Mouse (Mus musculus) layer of hippocampus, postnatal 10 days (tissue): ENCODE data around the gene Cym. TPM values are rescaled to one million over a fixed set of nuclear protein-coding genes. Genes with fewer than 3 reads are reported as not detected.

Experiments used
- DNase-seq, 2 experiments: peaks; one replicate each; pipeline ENCODE4 v3.0.0; 2021; ENCODE audit warnings: low spot score in 2 of 2
- total RNA-seq, 2 experiments: library from RNA; stranded (reverse); gene quantifications; 2 replicates each; pipeline ENCODE4 v1.2.3; 2021

Gene Cym
- total RNA-seq, 2 experiments from 2014 or later, result not detected

GRCm38 (mm10) chr3:107225820-107226219, 4.3 kb upstream of the Cym start:
- DNase-seq, result no peak

DNA sequence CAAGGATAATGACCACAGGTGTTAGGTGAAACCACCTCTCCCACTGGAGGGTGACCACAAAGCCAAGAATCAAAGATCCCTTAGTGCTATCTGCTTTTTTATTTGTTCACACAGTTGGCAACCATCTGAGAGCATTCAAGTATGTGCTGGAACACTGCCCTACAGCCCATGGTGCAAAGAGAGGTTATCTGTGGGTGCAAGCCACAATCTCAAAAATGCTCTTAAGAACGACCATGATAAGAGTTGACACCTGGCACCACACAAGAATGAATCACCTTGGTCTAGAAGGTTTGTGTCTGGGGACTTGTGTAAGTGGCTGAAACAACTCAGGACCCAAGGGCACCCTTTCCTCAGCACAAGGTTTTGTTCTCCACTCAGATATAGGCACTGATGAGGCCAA, 1.7 kb upstream of the Cym start:
- DNase-seq, result no peak

DNA sequence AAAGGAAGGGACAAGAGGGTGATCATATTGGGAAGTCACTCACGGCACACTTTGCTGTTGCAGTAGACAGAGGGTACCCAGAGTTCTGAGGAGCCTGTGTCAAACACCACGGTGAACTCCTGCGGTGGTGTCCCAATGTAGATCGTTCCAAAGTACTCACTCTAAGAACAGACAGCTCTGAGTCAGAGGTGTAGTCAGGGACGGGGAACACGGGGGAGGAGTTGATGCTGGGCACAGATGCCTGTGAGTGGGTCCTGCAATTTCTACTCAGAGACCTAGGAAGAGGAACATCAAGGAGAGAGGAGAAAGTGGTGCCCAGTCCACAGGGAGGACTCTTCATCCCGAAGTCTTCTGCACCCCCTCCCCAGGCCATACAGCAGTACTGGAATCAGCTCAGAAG, 3.0 kb downstream of the Cym start:
- DNase-seq, result no peak

DNA sequence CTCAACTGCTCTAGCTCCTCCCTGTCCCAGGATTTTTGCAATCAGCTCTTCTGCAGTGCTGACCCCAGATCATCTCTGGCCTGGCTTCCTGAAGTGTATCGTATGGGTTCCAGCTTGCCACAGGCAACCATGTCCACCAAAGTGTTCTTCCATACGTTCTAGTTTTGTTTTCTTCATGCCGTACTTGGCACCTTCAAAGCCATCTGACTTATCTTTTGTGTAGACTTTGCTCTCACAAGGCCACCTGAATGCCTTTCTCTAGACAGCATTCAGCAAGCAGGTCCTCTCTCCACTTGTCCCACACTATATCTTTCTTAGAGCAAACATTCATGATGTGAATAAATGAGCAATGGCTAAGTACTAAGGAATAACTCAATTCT, 4.4 kb downstream of the Cym start:
- DNase-seq, result no peak

DNA sequence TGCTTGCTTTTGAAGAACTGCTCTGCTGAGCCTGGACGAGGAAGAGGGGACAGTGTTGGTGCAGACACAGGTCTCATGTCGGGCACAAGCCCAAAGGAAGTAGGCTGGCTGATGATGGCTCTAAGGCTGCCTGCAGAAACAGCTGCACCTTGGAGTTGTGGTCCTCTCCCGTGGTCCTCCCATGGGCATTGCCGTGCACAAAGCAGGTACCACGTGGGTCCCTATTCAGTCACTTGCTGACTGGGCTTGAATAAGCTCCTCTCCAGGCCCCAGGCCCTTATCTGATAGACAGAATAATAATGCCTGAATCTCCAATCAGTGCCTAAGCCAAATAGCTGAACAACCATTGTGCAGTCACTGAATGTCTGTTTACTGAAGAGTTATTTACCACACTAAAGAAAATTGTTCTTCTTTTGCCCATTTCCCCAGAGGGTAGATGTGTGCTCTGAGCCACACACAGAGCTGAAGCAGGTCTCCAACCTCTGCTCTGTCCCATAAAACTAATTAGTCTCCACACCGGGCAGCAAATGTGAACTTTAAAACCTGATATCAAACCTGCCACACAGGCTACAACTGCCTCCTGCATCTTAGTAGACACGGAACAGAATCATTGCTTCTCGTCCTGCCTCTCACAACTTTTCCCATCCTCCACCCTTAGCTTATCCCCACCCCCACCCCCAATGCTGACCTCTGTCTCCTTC, 5.0 kb downstream of the Cym start:
- DNase-seq, result no peak

DNA sequence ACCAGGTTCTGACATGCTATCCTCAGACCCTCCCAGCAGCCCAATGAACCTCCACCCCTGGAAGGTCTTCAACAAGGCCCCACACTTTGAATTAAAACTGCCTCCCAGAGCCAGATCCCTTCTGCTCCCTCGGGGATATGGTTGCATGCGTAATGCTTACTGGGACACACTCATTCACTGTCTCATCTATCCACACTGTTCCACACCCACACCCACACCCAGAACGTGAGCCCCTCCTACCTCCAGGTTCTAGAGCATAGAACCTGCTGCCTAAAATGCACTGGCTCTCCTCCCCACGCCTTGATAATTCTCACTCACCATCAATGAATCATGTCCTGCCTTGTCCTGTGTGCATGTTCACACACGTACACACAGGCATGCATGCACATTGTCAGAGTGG, 6.9 kb downstream of the Cym start:
- DNase-seq, result no peak

DNA sequence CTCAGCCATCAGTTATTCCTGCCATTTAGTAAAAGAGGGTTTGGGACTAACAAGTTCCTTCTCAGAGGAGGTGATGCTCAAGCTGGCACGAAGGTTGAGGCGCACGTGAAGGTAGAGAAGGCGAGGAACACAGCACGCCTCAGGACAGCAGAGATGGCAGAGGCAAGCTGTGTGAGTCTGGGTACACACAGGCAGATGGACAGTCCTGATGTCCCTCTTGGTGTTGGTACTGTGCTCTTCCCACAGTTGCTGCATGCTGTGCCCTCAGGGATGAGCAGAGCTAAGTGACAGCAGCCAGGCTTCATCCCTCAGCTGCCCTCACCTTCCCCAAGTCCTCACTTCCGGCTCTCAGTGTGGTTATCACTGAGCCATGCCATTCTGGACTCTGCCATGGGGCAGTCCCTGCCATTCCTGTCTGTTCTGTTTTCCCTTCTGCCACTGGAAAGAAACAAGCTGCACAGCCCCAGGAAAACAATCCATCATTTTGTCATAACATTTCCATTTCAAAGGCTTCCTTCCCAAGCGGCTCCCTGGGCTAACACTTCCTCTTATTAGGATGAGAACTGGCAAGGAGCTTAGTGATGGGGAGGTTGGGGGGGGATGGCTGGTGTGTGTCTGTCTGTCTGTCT, 13.8 kb downstream of the Cym start:
- DNase-seq, result no peak

- no peak for DNase-seq
Observed at GRCm38 (mm10) chr3:107206490-107207150, 14.9 kb downstream of the Cym start.

DNA sequence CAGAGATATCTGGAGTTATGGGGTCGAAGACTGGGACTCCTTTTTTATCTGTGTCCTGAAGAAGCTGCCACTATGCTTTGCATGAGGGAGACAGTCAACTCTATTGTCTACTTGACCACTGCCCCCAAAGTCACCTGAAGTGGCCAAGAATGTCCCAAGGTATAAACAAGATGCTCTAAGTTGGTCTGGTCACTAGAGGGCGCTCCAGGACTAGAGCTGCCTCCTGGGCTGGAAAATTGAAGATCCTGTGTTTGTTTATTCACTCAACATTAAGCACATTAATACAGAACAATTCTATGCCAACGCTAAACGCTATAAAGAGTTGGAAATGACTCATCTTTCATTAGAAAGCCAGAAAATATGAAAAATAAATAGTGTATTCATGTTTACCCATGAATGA, 15.5 kb downstream of the Cym start:
- DNase-seq, result peak; percentile 77 to 82

DNA sequence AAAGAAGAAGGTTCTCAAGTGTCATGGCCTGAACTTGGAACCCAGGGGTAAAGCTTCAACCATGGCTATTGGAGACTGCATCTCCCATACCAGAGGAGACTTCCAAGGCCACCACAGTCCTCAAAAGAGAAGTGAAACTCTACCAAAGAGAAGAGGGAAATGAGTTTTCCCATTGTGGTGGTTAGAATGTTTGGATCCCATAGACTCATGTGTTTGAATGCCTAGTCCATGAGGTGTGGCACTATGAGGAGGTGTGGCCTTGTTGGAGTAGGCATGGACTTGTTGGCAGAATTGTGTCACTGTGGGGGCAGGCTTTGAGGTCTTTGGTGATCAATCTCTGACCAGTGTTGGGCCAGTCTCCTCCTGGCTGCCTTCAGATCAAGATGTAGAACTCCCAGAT, 16.4 kb downstream of the Cym start:
- DNase-seq, result no peak

DNA sequence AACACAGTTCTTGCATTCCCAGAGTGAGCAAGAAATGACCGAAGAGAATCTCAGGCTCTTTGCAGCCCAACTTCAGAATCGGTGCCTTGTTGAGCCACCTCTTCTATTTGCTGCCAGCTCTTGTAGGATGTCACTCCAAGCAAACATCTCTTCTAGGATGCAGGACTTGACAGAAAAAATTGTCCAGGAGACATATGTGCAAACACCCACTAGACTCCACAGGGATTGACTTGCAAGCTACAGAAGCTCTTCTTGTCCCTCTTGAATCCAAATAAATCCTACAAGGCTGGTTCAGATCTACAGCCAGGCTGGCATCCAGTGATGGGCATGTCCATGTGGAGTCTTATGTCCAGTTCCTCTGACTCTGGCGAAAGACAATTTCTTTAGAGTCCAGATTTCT, 17.1 kb downstream of the Cym start:
- no peak for DNase-seq

DNA sequence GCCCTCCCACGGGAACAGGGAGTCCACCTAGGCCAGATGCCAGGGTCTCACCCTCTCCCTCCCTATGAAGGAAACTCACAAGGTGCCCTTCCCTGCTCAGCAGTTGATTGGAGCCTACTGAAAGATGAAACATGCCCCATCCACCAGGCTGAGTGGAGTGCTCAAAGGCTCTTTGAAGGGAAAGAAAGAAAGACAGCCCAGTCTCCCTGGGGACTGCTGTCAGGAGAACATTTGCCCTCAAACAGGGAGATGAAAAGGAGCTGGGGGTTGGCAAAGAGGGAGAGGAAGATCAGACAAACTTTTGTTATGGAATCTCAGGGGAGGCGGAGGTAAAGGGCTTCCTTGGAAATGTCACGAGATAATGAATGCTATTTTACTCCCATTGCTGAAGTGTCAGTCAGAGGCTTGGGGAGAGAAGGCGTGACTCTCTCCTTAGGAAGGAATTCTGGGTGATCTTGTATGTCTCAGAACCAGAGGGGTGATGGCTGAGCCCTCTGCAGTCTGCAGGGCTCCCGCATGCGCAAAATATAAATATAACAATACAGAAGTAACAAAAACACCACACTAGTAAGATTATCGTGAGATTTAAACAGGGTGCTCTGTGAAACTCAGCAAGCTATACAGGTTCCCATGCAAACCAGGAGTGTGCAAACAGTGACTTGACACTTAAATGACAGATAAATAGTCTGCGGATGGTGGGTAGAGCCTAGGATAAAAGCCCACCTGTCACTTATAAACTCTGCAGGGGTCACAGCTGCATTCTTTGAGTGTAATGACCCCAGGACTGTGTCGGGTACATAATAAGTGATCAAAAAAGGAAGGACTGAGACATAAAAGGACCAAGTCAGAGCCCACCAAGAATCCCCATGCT, 20.0 kb downstream of the Cym start:
- DNase-seq, result no peak

- peak; percentile 78 to 82 for DNase-seq
Observed at GRCm38 (mm10) chr3:107188226-107188899, 33.2 kb downstream of the Cym start.

GRCm38 (mm10) chr3:107187022-107187421, 34.5 kb downstream of the Cym start:
- DNase-seq, result no peak

DNA sequence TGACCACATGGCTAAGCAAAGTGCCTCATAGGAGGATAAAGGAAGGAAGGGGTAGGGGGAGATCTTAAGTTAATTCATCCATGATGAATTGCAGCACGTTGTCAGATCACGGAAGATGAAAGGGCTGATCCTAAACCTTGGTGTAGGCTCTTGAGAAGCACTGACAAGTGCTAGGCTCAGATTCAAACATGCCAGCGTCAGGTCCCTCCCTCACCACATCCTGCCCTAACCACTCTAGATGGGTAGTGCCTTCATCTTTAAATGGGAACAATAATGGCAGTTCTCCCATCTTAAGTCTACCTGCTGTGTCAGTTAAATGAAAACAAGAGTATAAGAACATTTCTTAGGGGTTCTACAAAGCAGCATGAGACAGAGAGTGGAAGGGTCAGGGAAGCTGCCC, 35.9 kb downstream of the Cym start:
- DNase-seq, result no peak

- no peak for DNase-seq
Observed at GRCm38 (mm10) chr3:107183178-107183577, 38.4 kb downstream of the Cym start.

GRCm38 (mm10) chr3:107182756-107183155, 38.8 kb downstream of the Cym start, which contains the start of gene Kcna10:
Gene Kcna10, plus strand, starts transcription at chr3:107183056.
- no peak for DNase-seq

- no peak for DNase-seq
Observed at GRCm38 (mm10) chr3:107180860-107181259, 40.7 kb downstream of the Cym start.

GRCm38 (mm10) chr3:107176501-107176900, 45.0 kb downstream of the Cym start:
- DNase-seq, result no peak

GRCm38 (mm10) chr3:107175486-107175885, 46.0 kb downstream of the Cym start:
- peak; percentile 42 to 63 for DNase-seq

DNA sequence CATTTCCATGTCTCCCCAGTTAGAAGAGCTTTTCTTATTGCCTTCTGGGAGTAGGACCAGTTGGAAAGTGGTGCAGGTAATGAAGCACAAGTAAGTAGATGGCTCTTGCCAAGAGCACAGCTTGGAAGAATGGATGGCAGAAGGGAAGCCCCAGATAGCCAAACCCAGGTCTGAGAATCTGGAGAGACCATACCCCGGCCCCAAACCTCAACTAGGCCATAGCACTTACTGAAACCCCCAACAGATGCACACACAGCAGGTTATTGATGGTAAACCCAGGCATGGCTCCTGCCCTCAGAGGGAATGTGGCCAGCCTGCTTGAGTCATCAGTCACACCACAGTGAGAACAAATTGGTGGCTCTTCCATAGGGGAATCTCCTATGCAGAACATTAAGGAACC, 49.0 kb downstream of the Cym start:
- DNase-seq, result no peak
